Mouse (Mus musculus) kidney, postnatal 0 days (tissue): ENCODE measurements around the gene Plxna4. TPM values are rescaled to one million over a fixed set of nuclear protein-coding genes. Genes with fewer than 3 reads are reported as not detected.

Experiments
- ATAC-seq: fragments of 200-750 bp; cut with Nextera tagmentation; replicated peaks from 2 replicates; pipeline ENCODE4 v1.8.0; 2017; ENCODE audit warnings: low read depth, moderate number of reproducible peaks, moderate TSS enrichment, moderate library complexity; ENCODE audit not compliant: low FRiP score
- DNase-seq: peaks from one replicate; pipeline ENCODE4 v3.0.0-alpha.2; 2016; ENCODE audit warnings: low spot score
- H3K27ac ChIP-seq: fragments of 300-500 bp; sonication (generic); 2 replicates; pipeline ENCODE4 v1.5.1; 2014; ENCODE audit warnings: mild to moderate bottlenecking
- H3K27me3 ChIP-seq: fragments of 300-500 bp; sonication (generic); 2 replicates; pipeline ENCODE4 v1.6.1; 2014; ENCODE audit warnings: low read length, mixed read lengths; ENCODE audit not compliant: insufficient read depth
- H3K36me3 ChIP-seq: fragments of 300-500 bp; sonication (generic); 2 replicates; pipeline ENCODE4 v1.6.1; 2014; ENCODE audit warnings: low read length, mixed read lengths; ENCODE audit not compliant: insufficient read depth
- H3K4me1 ChIP-seq: fragments of 300-500 bp; sonication (generic); replicated peaks from 2 replicates; pipeline ENCODE4 v1.6.1; 2014; ENCODE audit warnings: antibody characterized with exemption, low read length, mixed read lengths; ENCODE audit not compliant: insufficient read depth
- H3K4me2 ChIP-seq: fragments of 300-500 bp; sonication (generic); 2 replicates; pipeline ENCODE4 v1.6.1; 2014; ENCODE audit warnings: mild to moderate bottlenecking, low read length, moderate library complexity, mixed read lengths
- H3K4me3 ChIP-seq: fragments of 300-500 bp; sonication (generic); replicated peaks from 2 replicates; pipeline ENCODE4 v1.5.1; 2014; ENCODE audit warnings: low read depth, low read length
- H3K9ac ChIP-seq: fragments of 300-500 bp; sonication (generic); 2 replicates; pipeline ENCODE4 v1.6.1; 2014; ENCODE audit warnings: low read depth, low read length
- H3K9me3 ChIP-seq: fragments of 300-500 bp; sonication (generic); replicated peaks from 2 replicates; pipeline ENCODE4 v1.6.1; 2016; ENCODE audit warnings: low read length, inconsistent platforms, mixed read lengths
- CTCF ChIP-seq: IDR thresholded peaks from 2 replicates; pipeline ENCODE4 v1.5.1; 2016; ENCODE audit warnings: antibody characterized with exemption, low read depth, mild to moderate bottlenecking, moderate library complexity
- WGBS: fragments of 180-500 bp; shearing (Covaris S2); extraction: QIAGEN DNeasy Blood & Tissue Kit; methylation state at CpG from one replicate; pipeline ENCODE4 v1.1.7; 2014; 5-methylcytosine and 5-hydroxymethylcytosine counted together
- polyA plus RNA-seq: library from polyadenylated mRNA; unstranded; fragments of >200 nt; fragmentation: Nextera tagmentation; extraction: Ambion mirVana; gene quantifications from 2 replicates; pipeline ENCODE4 v1.2.1, GENCODE M21; 2015

The Plxna4 gene
- polyA plus RNA-seq, 1 experiment from 2014 or later, result 0.83 TPM

- no peak for ATAC-seq
- no peak for TF ChIP-seq CTCF
- 84% methylated on average over 6 of the region's 6 CpGs for WGBS
Measured at GRCm38 (mm10) chr6:32342272-32342671, 245.7 kb downstream of the Plxna4 start.

GRCm38 (mm10) chr6:32338416-32338943, 249.5 kb downstream of the Plxna4 start:
- no peak for TF ChIP-seq CTCF
- ATAC-seq (no peak), DNase-seq (no peak)
- Histone ChIP-seq H3K9ac (no peak overlapping the region), H3K4me1 (no peaks in the 10 kb centered on the region), H3K9me3 (no peaks in the 10 kb centered on the region), H3K4me3 (no peak overlapping the region), H3K4me2 (no peak overlapping the region), H3K36me3 (no peaks in the 10 kb centered on the region), H3K27ac (no peak overlapping the region), H3K27me3 (no peaks in the 10 kb centered on the region)
- WGBS, result 47% methylated on average over 8 of the region's 8 CpGs

More at GRCm38 (mm10) chr6:32342272-32342671, 245.7 kb downstream of the Plxna4 start:
- H3K27me3 ChIP-seq, result no peaks in the 10 kb centered on the region
- H3K27ac ChIP-seq, result no peak overlapping the region
- no peak for DNase-seq
- no peaks in the 10 kb centered on the region for H3K9me3 ChIP-seq
- H3K4me1 ChIP-seq, result no peaks in the 10 kb centered on the region
- H3K4me2 ChIP-seq, result no peak overlapping the region
- no peaks in the 10 kb centered on the region for H3K36me3 ChIP-seq
- no peak overlapping the region for H3K9ac ChIP-seq
- no peak overlapping the region for H3K4me3 ChIP-seq

GRCm38 (mm10) chr6:32331281-32331680, 256.7 kb downstream of the Plxna4 start:
- H3K9me3 ChIP-seq, result no peaks in the 10 kb centered on the region
- no peaks in the 10 kb centered on the region for H3K4me1 ChIP-seq
- no peak overlapping the region for H3K4me2 ChIP-seq
- H3K27me3 ChIP-seq, result no peaks in the 10 kb centered on the region; the same call in 1 of the 2 replicates
- no peaks in the 10 kb centered on the region for H3K36me3 ChIP-seq
- DNase-seq (no peak), ATAC-seq (no peak)
- H3K9ac ChIP-seq, result no peak overlapping the region
- no peak overlapping the region for H3K4me3 ChIP-seq
- TF ChIP-seq CTCF, result no peak
- no peak overlapping the region for H3K27ac ChIP-seq

- no peak for DNase-seq
- Histone ChIP-seq H3K4me2 (no peak overlapping the region), H3K4me1 (no peaks in the 10 kb centered on the region), H3K9me3 (no peaks in the 10 kb centered on the region), H3K36me3 (no peaks in the 10 kb centered on the region), H3K9ac (no peak overlapping the region), H3K27me3 (no peaks in the 10 kb centered on the region; the same call in 1 of the 2 replicates), H3K27ac (no peak overlapping the region), H3K4me3 (no peak overlapping the region)
- no peak for ATAC-seq
- 68% methylated on average over 9 of the region's 9 CpGs for WGBS
- TF ChIP-seq CTCF, result no peak
Measured at GRCm38 (mm10) chr6:32330034-32330795, 257.8 kb downstream of the Plxna4 start.

GRCm38 (mm10) chr6:32328028-32328427, 260.0 kb downstream of the Plxna4 start:
- H3K4me1 ChIP-seq, result no peaks in the 10 kb centered on the region
- H3K36me3 ChIP-seq, result no peaks in the 10 kb centered on the region
- TF ChIP-seq CTCF, result peak; percentile 98
- peak; percentile 73 for ATAC-seq
- DNase-seq, result peak; percentile 83
- H3K9me3 ChIP-seq, result no peaks in the 10 kb centered on the region
- no peak overlapping the region for H3K9ac ChIP-seq
- no peaks in the 10 kb centered on the region; the same call in 1 of the 2 replicates for H3K27me3 ChIP-seq
- WGBS, result 3% methylated on average over 8 of the region's 8 CpGs
- H3K4me2 ChIP-seq, result no peak overlapping the region
- no peak overlapping the region for H3K4me3 ChIP-seq
- H3K27ac ChIP-seq, result no peak overlapping the region

GRCm38 (mm10) chr6:32327173-32327572, 260.8 kb downstream of the Plxna4 start:
- Histone ChIP-seq H3K4me1 (no peaks in the 10 kb centered on the region), H3K27ac (no peak overlapping the region), H3K9me3 (no peaks in the 10 kb centered on the region), H3K27me3 (no peaks in the 10 kb centered on the region; the same call in 1 of the 2 replicates), H3K4me2 (no peak overlapping the region), H3K9ac (no peak overlapping the region), H3K4me3 (no peak overlapping the region), H3K36me3 (no peaks in the 10 kb centered on the region)
- no peak for TF ChIP-seq CTCF
- 25% methylated on average over 5 of the region's 5 CpGs for WGBS
- no peak for ATAC-seq
- peak; percentile 8 for DNase-seq
